Mouse (Mus musculus) inflammation-experienced regulatory T-cells, adult 6 months (primary cell): Measurements from ENCODE around the gene Ifrd2. TPM values are rescaled to one million over a fixed set of nuclear protein-coding genes. Genes with fewer than 3 reads are reported as not detected.

Source experiments
- ATAC-seq: one replicate; pipeline ENCODE4 v1.8.0; 2017
- polyA plus RNA-seq, 3 experiments: library from polyadenylated mRNA; unstranded; fragments of 100-300 nt; shearing (Covaris generic); gene quantifications; one replicate each; pipeline ENCODE4 v1.2.1; 2017

Ifrd2 gene
- polyA plus RNA-seq, result 10 to 100 TPM; 13.7 to 32.0 (median 31.7) TPM

DNA sequence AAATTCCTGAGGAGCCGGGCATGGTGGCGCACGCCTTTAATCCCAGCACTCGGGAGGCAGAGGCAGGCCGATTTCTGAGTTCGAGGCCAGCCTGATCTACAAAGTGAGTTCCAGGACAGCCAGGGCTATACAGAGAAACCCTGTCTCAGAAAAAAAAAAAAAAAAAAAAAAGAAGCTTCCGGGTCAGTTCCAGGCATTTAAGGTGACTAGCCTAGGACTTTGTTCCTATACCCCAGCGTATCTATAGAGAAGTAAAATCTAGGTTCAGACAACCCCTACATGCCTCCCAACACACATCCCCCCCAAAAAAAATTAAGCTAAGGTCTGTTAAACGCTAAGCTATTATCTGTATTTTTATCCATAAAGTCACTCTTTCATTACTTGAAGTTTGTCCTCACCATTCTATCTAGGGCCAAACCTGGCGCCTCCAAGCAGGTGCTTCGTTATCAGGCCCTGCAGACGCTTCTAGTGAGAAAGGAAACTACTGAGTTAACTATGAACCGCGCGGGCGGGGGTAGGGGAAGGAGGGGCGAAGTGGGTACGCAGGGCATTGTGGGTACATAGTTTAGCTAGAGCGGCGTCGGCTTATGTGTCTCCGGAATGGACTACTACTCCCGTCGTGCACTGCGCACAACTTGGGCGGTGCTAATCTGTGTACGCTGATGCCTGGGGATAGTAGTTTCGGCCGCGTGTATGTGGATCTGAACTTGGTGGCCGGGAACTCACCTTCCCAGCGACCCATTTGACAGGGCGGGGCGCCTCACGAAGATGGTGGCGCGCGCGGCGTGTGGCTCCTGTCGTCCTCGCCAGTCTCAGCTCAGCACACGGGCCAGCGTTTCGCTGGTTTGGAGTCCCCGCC lies at the start of gene Ifrd2:
Gene Ifrd2, plus strand, starts transcription at position 669 of the 859 bp plus-strand sequence.
- peak; percentile 98 for ATAC-seq

DNA sequence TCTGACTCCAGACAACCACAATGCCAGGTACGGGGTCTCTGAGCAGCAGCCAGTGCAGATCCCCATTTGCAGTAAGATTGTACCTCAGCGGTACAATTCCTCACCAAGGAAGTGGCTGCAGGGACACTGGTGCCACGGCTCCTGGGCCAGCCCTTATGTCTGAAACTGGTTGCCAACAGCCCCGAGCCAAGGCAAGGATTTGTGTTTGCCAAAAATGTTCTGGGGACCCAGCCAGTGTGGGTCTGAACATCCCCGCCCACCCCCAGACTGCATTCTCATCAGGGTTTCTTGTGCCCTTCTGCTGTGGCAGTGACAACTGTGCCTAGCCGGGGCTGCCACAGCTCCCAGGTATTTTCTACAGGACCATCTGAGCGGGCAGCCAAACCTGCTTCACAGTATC lies 49.2 kb upstream of the Ifrd2 start:
- no peak for ATAC-seq

GRCm38 (mm10) chr9:107538711-107539110 lies 48.7 kb upstream of the Ifrd2 start:
- no peak for ATAC-seq

GRCm38 (mm10) chr9:107539940-107540339 lies 47.5 kb upstream of the Ifrd2 start:
- ATAC-seq, result no peak

GRCm38 (mm10) chr9:107540420-107540819 lies 47.0 kb upstream of the Ifrd2 start:
- no peak for ATAC-seq

- ATAC-seq, result no peak
These were observed 46.4 kb upstream of the Ifrd2 start for GRCm38 (mm10) chr9:107541005-107541404.

DNA sequence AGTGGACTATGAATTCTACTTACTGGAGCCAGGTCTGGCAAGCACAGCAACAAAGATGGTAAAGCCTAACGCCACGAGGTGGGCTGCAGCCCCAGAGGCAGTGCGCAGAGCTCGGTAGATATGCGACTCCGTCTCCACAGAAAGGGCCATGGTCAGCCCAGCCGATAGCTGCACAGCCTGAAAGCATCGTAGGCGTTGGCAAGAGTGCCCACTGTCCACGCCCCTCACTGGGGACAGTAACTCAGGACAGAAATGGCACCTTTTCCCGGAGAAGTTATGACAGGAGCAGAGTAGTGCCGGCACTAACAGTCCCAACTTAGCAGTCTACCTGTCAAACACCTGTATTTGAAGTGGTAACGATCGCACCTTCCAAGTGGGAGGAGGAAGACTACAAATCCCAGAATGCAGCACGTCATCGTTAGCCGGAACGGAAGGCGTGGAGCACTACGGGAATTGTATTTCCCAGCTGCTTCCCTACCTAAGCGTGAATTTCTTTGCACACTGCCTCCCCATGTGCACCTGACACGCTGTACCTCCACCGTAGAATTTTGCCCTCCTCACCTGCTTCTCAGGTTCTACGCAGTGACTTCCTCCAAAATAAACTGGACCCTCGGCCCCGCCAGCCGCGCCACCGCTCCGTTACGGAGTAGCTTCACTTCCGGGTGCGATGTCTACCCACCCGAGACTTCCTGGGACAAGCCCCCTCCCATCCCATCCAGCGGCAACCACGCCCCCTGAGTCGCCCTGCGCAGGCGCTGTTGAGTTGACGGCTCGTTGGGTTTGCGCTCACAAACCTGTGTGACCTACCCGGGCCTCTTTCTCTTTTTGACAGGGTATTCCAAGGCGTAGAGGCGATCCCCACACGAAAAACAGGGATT lies 45.7 kb upstream of the Ifrd2 start, which contains the start of the genes Cyb561d2 and Nprl2:
Gene Cyb561d2, minus strand, starts transcription at position 720 of the 878 bp plus-strand sequence.
Gene Nprl2, plus strand, starts transcription at position 753 of the 878 bp plus-strand sequence.
- peak; percentile 87 for ATAC-seq

DNA sequence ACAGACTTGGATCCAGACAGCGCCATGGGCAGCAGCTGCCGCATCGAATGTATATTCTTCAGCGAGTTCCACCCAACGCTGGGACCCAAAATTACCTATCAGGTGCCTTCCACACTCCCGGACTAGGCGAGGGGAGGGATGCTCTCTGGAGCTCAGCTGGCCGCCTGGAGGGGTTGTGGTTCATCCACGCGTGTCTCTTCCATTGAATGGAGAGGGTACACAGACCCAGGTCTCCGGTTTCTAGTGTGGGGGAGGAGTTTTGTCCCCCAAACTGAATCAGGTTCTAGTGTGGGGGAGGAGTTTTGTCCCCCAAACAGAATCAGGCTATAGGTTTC lies 45.1 kb upstream of the Ifrd2 start:
- no peak for ATAC-seq

GRCm38 (mm10) chr9:107542721-107543120 lies 44.7 kb upstream of the Ifrd2 start:
- no peak for ATAC-seq

- ATAC-seq, result no peak
These were observed 44.1 kb upstream of the Ifrd2 start for GRCm38 (mm10) chr9:107543299-107543698.

DNA sequence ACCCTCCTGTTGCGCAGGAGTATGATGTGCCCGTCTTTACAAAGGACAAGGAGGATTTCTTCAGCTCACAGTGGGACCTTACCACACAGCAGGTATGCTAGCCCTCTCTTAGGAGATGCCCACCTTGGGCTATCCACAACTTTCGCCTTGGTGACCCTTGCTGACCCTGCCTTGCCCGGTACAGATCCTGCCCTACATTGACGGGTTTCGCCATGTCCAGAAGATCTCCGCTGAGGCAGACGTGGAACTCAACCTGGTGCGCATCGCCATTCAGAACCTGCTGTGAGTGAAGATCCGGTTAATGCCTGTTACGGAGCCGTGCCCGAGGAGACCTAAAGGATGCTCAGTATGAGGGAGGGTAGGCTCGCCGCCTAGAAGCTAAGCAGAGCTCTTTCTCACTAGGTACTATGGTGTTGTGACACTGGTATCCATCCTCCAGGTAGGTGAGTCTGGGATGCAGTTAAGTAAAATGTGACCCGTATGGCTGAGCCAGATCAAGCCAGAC lies 43.2 kb upstream of the Ifrd2 start:
- ATAC-seq, result no peak

- ATAC-seq, result no peak
These were observed 42.7 kb upstream of the Ifrd2 start for GRCm38 (mm10) chr9:107544729-107545128.

GRCm38 (mm10) chr9:107545199-107545598 lies 42.2 kb upstream of the Ifrd2 start:
- ATAC-seq, result no peak

GRCm38 (mm10) chr9:107545602-107546001 lies 41.8 kb upstream of the Ifrd2 start:
- ATAC-seq, result no peak

- peak; percentile 33 for ATAC-seq
These were observed 40.4 kb upstream of the Ifrd2 start, which contains the start of gene Zmynd10 for GRCm38 (mm10) chr9:107547026-107547425. TSS of gene Zmynd10 (plus strand) at chr9:107547298.

DNA sequence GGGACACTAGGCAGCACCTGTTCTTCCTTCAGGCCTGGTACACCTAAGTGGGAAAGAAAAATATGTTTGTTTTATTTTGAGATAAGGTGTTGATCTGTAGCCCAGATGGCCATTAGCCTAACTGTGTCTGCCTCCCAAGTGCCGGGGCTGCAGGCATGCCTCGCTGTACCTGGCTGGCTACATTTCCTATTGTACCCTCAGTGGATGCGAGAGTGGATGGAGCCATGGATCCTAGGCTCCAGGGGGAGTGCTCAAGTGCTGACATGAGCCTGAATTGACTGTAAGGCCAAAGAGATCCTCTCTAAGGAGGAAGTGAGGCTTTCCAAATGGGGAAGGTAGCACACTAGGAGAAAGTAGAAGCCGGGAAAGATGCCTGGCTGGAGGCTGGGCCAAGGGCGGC lies 39.5 kb upstream of the Ifrd2 start:
- no peak for ATAC-seq

- ATAC-seq, result no peak
These were observed 38.6 kb upstream of the Ifrd2 start for GRCm38 (mm10) chr9:107548820-107549219.

GRCm38 (mm10) chr9:107549297-107550074 lies 38.0 kb upstream of the Ifrd2 start:
- no peak for ATAC-seq

GRCm38 (mm10) chr9:107550491-107551116 lies 36.8 kb upstream of the Ifrd2 start:
- ATAC-seq, result no peak

GRCm38 (mm10) chr9:107551117-107551889 lies 36.1 kb upstream of the Ifrd2 start, which contains the start of gene Rassf1:
TSS of gene Rassf1 (plus strand) at chr9:107551555.
- ATAC-seq, result peak; percentile 72

DNA sequence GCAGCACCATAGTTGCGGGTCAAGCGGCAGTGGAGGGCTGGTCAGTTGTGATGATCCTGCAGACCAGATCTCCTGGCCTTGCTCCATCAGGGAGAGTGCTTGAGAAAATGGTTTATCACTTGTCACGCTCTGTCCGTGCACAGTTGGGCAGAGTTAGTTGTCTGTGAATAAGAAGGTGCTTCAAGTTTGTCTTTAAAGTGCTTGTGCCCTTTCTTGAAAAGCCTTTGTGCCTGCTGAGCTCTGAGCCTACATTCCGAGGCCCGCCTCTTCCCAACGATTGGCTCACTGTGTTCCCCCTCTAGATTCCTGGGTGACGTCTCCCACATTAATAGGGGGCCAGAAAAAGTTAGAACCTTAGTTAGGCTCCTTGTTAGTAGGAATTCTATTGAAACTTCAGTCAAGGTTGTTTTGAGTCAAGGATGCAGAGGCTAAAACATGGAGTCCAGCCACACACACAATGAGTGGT lies 35.5 kb upstream of the Ifrd2 start:
- ATAC-seq, result no peak
